Mouse (Mus musculus): Measurements from ENCODE around the gene Ghr.

The Ghr gene

GRCm38 (mm10) chr15:3582807-3583636 is at the start of gene Ghr:
Gene Ghr (minus strand): TSS chr15:3583492.
- peak; percentile 99 for DNase-seq

- no peak for DNase-seq
Observed at GRCm38 (mm10) chr15:3622746-3623145, 39.5 kb upstream of the Ghr start.

DNA sequence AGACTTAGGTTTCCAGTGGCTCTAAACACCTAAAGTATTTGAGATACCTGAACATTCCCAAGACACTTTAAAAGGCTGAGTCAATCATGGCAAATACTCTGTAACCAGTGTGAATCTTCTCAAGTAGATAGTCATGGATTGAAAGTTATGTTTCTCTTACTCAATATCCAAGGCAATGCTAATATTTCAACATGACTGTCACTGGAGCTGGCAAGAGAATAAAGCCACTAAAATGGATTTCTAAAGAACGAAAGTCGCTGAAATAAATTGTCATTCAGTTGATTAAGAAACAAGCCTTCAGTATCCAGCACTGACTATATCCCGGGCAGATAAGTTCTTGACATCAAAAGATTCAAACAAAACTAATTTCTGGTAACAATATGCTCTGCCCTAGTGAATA is 37.1 kb upstream of the Ghr start:
- DNase-seq = no peak

DNA sequence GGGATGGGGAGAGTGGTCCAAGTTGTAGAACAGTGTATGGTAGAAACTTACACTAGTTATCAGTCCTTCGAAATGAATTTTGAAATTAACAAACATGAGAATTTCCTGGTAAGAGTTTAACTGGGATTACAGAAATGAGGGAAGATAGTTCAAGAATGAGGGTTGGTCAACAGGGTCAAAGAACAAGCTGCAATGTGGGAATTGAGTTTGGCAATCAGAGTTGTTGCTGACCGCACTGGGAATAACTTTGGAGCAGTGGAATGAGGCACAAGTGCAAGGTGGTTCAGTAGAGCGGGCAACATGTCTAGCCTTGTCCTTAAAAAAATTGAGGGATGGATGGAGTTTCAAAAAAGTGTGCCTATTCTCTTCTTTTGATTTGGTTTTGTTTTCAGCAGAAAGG is 35.0 kb upstream of the Ghr start:
- no peak for DNase-seq

- no peak for DNase-seq
Observed at GRCm38 (mm10) chr15:3611961-3612360, 28.7 kb upstream of the Ghr start.

GRCm38 (mm10) chr15:3607951-3608350 is 24.7 kb upstream of the Ghr start:
- no peak for DNase-seq

DNA sequence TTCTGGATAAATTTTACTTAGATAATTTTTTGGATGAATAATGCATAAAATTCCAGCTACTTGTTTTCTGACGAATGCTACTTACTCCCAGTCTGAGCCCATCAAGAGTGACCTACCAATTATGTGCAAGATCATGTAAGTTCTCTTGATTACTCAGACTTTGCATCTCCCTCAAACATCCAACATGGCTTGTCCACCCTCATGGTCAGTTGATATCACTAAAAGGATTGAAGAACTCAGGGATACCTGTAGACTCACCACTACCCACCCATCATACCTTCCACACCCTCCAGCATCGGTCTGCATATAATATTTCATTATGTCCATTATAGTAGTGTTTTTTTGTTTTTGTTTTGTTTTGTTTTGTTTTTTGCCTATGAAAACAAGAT is 18.8 kb upstream of the Ghr start:
- peak; percentile 8 for DNase-seq

GRCm38 (mm10) chr15:3601422-3602097 is 18.3 kb upstream of the Ghr start:
- DNase-seq = peak; percentile 37

DNA sequence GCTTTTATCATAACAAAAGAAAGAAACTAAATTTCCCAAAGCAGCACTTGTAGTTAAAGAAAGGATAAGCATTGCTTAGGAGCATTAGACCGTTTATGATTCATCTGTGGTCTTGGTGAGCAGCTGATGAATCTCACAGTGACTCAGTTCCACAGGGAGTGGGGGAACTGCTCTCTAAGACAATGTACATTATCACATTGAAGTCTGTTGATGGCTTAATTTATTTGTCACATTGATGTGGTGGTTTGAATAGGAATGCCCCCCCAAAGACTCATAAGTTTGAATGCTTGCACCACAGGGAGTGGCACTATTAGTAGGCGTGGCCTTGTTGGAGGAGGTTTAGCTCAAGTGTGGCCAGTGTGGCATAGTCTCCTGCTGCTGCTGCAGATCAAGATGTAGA is 4.6 kb upstream of the Ghr start:
- no peak for DNase-seq

DNA sequence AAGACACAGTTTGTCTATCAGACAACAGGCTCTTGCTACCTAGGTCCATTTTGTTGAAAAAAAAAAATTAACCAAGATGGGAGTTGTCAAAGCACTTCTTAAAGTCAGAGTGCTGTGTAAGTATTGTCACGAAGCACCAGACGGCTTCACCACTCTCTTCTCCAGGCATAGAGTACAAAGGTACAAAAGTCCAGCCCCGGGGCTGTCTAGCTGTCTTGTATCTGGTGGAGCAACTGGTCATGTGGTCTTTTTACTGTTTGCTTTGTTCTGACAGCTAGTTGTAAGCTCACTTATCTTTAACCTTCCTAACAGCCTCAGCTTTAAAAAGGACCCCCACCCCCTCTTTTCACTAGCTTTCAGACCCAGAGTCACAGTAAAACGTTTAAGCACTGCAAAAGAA is 1.1 kb upstream of the Ghr start:
- no peak for DNase-seq

DNA sequence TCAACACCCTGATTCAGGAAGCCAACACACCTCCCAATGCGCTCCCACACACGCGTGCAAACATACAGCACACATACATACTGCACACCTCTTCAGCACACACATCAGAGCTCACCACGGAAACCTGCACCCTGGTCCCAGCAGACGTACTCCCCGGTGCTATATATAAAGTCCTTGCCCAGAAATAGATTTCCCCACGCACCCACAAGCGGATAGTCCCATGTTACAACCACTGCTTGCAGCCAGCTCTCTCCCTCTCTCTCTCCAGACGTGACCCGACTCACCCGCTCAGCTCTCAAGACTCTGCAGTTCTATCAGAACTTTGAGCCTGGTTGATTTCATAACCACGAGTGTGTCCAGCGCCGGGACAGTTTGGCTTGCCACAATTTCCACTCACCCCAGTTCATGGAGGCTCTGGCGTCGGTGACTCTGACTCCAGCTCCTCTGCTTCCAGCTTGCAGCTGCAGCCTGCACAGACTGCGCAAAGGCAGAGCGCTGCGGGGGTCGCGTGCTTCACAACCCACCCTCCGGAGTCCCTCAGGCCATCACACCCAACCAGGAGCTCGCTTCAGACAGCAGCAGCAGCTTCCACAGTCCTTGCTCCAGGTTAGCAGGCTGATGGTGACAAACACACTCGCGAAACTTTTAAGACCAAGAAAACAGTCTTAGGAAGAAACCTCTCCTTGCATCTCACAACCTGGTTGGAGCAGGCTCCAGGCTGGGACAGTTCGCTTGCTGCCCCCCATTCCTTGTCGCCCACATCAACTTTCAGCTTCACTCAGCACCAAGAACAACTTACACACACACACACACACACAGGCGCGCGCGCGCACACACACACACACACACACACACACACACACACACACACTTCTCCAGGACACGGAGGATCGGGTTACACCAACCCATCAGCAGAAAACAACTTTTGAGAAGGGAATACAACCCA is 1.2 kb downstream of the Ghr start:
- peak; percentile 98 for DNase-seq

DNA sequence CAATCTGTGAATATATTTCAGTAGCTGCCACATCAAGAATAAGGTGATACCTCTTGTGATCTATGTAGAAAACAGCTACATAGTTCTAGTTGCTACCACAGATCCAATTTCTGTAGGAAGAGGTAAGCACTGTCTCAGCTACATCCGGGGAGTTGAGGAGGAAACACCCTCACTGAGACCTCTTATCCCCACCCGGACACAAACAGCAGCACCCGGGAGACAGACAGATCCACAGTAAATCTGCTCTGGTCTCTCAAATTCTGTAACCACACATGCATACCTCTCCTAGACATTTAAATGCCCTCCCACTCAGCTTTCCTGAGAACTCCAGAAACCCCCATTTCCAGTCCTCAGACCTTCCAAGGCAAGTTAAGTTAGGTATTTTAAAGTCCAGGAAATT is 2.0 kb downstream of the Ghr start:
- DNase-seq = no peak

DNA sequence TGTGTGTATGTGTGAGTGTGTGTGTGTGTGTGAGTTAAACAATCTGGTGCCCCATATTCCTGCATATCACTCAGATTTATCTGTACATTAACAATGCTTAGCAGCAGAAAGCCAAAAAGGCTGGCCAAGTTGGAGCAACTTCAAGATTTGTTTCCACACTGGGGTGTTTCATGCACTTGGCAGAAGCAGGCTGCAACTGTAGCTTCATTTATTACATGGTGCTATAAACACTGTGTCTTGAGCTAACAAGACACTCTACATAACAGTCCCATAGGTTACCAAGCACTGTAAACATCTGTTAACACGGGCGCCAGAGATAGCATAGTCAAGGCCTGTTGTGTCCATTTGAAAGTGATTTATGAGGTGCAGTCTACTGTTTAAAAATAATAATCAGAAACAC is 3.1 kb downstream of the Ghr start:
- DNase-seq = no peak

DNA sequence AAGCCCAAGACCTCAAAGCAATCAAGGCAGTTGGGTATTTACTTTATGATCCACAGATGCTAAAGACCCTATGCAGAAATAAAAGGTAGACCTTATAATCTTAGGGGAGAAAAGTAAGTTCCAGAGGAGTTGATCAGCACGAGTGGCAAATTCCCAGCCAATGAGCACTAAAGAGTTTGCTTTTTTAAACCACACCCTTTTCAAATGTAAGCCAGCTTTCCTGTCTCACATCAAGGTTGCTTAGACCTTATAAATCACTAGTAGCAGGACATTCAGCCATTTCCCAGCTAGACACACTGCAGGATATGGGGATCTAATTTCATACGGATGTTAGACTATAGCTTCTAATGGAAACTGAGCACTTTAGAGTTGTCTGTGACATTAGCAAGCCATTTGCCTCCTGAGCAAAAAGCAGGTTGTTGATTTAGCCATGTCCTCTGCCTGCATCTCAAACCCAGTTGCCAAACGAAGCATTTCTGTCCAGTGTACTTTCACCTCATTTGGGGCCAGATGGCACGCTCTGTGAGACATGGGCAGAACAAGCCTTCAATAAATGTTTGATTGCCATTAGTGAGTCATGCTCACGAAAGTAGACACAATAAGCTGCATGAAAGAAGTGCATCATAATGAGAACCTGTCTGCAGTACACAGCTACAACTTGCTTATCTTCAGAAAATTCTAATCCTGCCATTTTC is 4.9 kb downstream of the Ghr start:
- no peak for DNase-seq

DNA sequence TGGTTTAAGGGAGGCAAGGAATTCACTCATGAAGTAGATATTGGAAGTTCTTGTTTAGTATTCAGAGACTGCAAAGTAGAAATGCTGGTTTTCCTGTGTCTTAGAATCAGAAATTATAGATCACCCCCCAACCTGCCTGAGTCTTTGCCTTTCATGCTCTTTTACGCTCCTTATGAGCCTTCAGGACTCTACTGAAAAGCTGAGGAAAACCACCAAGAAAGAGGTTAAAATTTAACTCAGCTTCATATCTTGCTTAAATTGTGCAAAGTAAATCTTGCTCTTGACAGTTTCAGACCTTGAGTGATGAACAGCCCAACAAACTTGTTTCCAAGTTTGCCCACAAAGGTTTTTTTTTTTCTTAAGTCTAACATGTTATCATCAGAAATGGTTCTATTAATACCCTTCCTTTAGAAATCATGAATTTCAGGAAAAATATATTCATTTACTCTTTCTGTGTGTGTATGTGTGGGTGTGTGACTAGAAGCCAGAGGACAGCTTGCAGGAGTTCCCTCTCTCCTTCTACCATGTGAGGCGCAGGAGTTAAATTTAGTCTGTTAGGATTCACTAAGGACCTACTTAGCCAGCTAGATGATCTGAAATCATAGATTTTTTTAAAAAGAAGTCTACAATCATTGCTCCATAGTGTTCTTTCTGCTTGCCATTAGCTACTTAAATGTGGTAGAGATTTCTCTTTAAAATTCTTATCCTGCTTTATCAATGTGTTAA is 14.0 kb downstream of the Ghr start:
- no peak for DNase-seq

GRCm38 (mm10) chr15:3564570-3564969 is 18.7 kb downstream of the Ghr start:
- DNase-seq = no peak

- DNase-seq = no peak
Observed at GRCm38 (mm10) chr15:3563929-3564516, 19.3 kb downstream of the Ghr start.

- no peak for DNase-seq
Observed at GRCm38 (mm10) chr15:3563473-3563872, 19.8 kb downstream of the Ghr start.

- no peak for DNase-seq
Observed at GRCm38 (mm10) chr15:3558524-3558923, 24.8 kb downstream of the Ghr start.

GRCm38 (mm10) chr15:3544289-3544688 is 39.0 kb downstream of the Ghr start:
- DNase-seq = no peak

- peak; percentile 93 for DNase-seq
Observed at GRCm38 (mm10) chr15:3536309-3536900, 46.9 kb downstream of the Ghr start.

Data from heart, adult 11 months (tissue).